Mouse (Mus musculus) hindbrain, postnatal 0 days (tissue): ENCODE results near the gene Crygs. TPM values are rescaled to one million over a fixed set of nuclear protein-coding genes. Genes with fewer than 3 reads are reported as not detected.

Source experiments
- ATAC-seq: fragments of 200-750 bp; cut with Nextera tagmentation; 2 replicates; pipeline ENCODE4 v1.8.0; 2017; ENCODE audit warnings: mild to moderate bottlenecking, moderate TSS enrichment, moderate library complexity
- DNase-seq: peaks from one replicate; pipeline ENCODE4 v3.0.0-alpha.2; 2015; ENCODE audit warnings: low spot score
- H3K27ac ChIP-seq: fragments of 300-500 bp; sonication (generic); 2 replicates; pipeline ENCODE4 v1.5.1; 2014; ENCODE audit warnings: mild to moderate bottlenecking
- H3K27me3 ChIP-seq: fragments of 300-500 bp; sonication (generic); 2 replicates; pipeline ENCODE4 v1.6.1; 2014; ENCODE audit warnings: low read length, mixed read lengths; ENCODE audit not compliant: insufficient read depth
- H3K36me3 ChIP-seq: fragments of 300-500 bp; sonication (generic); 2 replicates; pipeline ENCODE4 v1.6.1; 2014; ENCODE audit warnings: low read length, mixed read lengths; ENCODE audit not compliant: insufficient read depth
- H3K4me1 ChIP-seq: fragments of 300-500 bp; sonication (generic); 2 replicates; pipeline ENCODE4 v1.6.1; 2014; ENCODE audit warnings: antibody characterized with exemption, low read length, mixed read lengths; ENCODE audit not compliant: insufficient read depth
- H3K4me2 ChIP-seq: fragments of 300-500 bp; sonication (generic); 2 replicates; pipeline ENCODE4 v1.6.1; 2014; ENCODE audit warnings: low read depth, mild to moderate bottlenecking, low read length, moderate library complexity, mixed read lengths
- H3K4me3 ChIP-seq: fragments of 300-500 bp; sonication (generic); 2 replicates; pipeline ENCODE4 v1.5.1; 2014; ENCODE audit warnings: low read length
- H3K9ac ChIP-seq: fragments of 300-500 bp; sonication (generic); replicated peaks from 2 replicates; pipeline ENCODE4 v1.6.1; 2014; ENCODE audit warnings: mild to moderate bottlenecking, low read length, moderate library complexity, mixed read lengths
- H3K9me3 ChIP-seq: fragments of 300-500 bp; sonication (generic); 2 replicates; pipeline ENCODE4 v1.6.1; 2016; ENCODE audit warnings: low read length, mixed read lengths
- CTCF ChIP-seq: IDR thresholded peaks from 2 replicates; pipeline ENCODE4 v1.5.1; 2016; ENCODE audit warnings: antibody characterized with exemption, control low read depth, low read depth
- WGBS: fragments of 180-500 bp; shearing (Covaris S2); extraction: QIAGEN DNeasy Blood & Tissue Kit; methylation state at CpG from one replicate; pipeline ENCODE4 v1.1.7; 2014; 5-methylcytosine and 5-hydroxymethylcytosine counted together
- polyA plus RNA-seq: library from polyadenylated mRNA; unstranded; fragments of >200 nt; fragmentation: Nextera tagmentation; extraction: Ambion mirVana; gene quantifications from 2 replicates; pipeline ENCODE4 v1.2.1, GENCODE M21; 2015
- total RNA-seq: library from RNA; depleted of rRNA; stranded (reverse); fragments of >200 nt; gene quantifications from 2 replicates; pipeline ENCODE4 v1.2.3, GENCODE M21; 2014

Gene Crygs
- total and polyA plus RNA-seq, 2 experiments from 2014 or later, result 0.28 TPM; not detected in 1

- 15% methylated on average over 17 of the region's 17 CpGs for WGBS
- Histone ChIP-seq H3K27me3 (0 out of 2 replicates have a peak, but pooled peaks cover 6% of the 10 kb centered on the region), H3K27ac (no peak overlapping the region), H3K4me2 (peak overlapping the region; percentile 49), H3K4me3 (no peak overlapping the region; the same call in 1 of the 2 replicates), H3K4me1 (no peaks in the 10 kb centered on the region), H3K9me3 (no peaks in the 10 kb centered on the region), H3K36me3 (no peaks in the 10 kb centered on the region), H3K9ac (no peak overlapping the region)
- DNase-seq (peak; percentile 84), ATAC-seq (0 out of 2 replicates have a peak, but pooled peaks have one; percentile 43)
- peak; percentile 83 for TF ChIP-seq CTCF
Observed at GRCm38 (mm10) chr16:22807468-22808070, 3.8 kb downstream of the Crygs start.

GRCm38 (mm10) chr16:22802786-22803185 is 8.6 kb downstream of the Crygs start:
- Histone ChIP-seq H3K4me2 (no peak overlapping the region), H3K27ac (no peak overlapping the region), H3K9me3 (no peaks in the 10 kb centered on the region; the same call in 1 of the 2 replicates), H3K9ac (no peak overlapping the region), H3K27me3 (0 out of 2 replicates have a peak, but pooled peaks cover 4% of the 10 kb centered on the region), H3K36me3 (no peaks in the 10 kb centered on the region), H3K4me1 (peaks cover 8% of the 10 kb centered on the region; the same call in 1 of the 2 replicates), H3K4me3 (no peak overlapping the region)
- WGBS, result 72% methylated on average over 7 of the region's 7 CpGs
- no peak for TF ChIP-seq CTCF
- DNase-seq, result no peak
- ATAC-seq, result no peak

- DNase-seq (no peak), ATAC-seq (no peak)
- Histone ChIP-seq H3K9ac (no peak overlapping the region), H3K4me3 (no peak overlapping the region), H3K36me3 (no peaks in the 10 kb centered on the region), H3K27me3 (0 out of 2 replicates have a peak, but pooled peaks cover 4% of the 10 kb centered on the region), H3K9me3 (no peaks in the 10 kb centered on the region; the same call in 1 of the 2 replicates), H3K27ac (no peak overlapping the region), H3K4me2 (no peak overlapping the region), H3K4me1 (peaks cover 12% of the 10 kb centered on the region; the same call in 1 of the 2 replicates)
- 14% methylated on average over 5 of the region's 5 CpGs for WGBS
- no peak for TF ChIP-seq CTCF
Observed at GRCm38 (mm10) chr16:22800849-22801109, 10.6 kb downstream of the Crygs start.

GRCm38 (mm10) chr16:22800026-22800848 is 11.1 kb downstream of the Crygs start:
- no peak overlapping the region for H3K27ac ChIP-seq
- DNase-seq, result peak; percentile 68
- no peaks in the 10 kb centered on the region for H3K36me3 ChIP-seq
- no peaks in the 10 kb centered on the region; the same call in 1 of the 2 replicates for H3K9me3 ChIP-seq
- ATAC-seq, result peak; percentile 86
- TF ChIP-seq CTCF, result no peak
- no peak overlapping the region for H3K4me2 ChIP-seq
- H3K4me1 ChIP-seq, result peaks cover 12% of the 10 kb centered on the region; the same call in 1 of the 2 replicates
- H3K27me3 ChIP-seq, result 0 out of 2 replicates have a peak, but pooled peaks cover 4% of the 10 kb centered on the region
- H3K4me3 ChIP-seq, result no peak overlapping the region
- WGBS, result 13% methylated on average over 6 of the region's 6 CpGs
- no peak overlapping the region for H3K9ac ChIP-seq

GRCm38 (mm10) chr16:22798520-22798919 is 12.9 kb downstream of the Crygs start:
- no peak overlapping the region for H3K9ac ChIP-seq
- 74% methylated on average over 3 of the region's 3 CpGs for WGBS
- DNase-seq, result no peak
- no peak overlapping the region for H3K4me2 ChIP-seq
- H3K27me3 ChIP-seq, result 0 out of 2 replicates have a peak, but pooled peaks cover 4% of the 10 kb centered on the region
- H3K4me3 ChIP-seq, result no peak overlapping the region
- H3K9me3 ChIP-seq, result no peaks in the 10 kb centered on the region; the same call in 1 of the 2 replicates
- no peak overlapping the region for H3K27ac ChIP-seq
- no peak for TF ChIP-seq CTCF
- H3K36me3 ChIP-seq, result no peaks in the 10 kb centered on the region
- ATAC-seq, result no peak
- H3K4me1 ChIP-seq, result peaks cover 12% of the 10 kb centered on the region; the same call in 1 of the 2 replicates

- Histone ChIP-seq H3K27me3 (0 out of 2 replicates have a peak, but pooled peaks cover 4% of the 10 kb centered on the region), H3K4me1 (peaks cover 12% of the 10 kb centered on the region; the same call in 1 of the 2 replicates), H3K9me3 (no peaks in the 10 kb centered on the region; the same call in 1 of the 2 replicates), H3K9ac (no peak overlapping the region), H3K4me2 (no peak overlapping the region), H3K27ac (no peak overlapping the region), H3K36me3 (no peaks in the 10 kb centered on the region), H3K4me3 (no peak overlapping the region)
- TF ChIP-seq CTCF, result no peak
- ATAC-seq (no peak), DNase-seq (no peak)
- 70% methylated on average over 5 of the region's 5 CpGs for WGBS
Observed at GRCm38 (mm10) chr16:22797521-22797920, 13.9 kb downstream of the Crygs start.
